8 mouse cellular contexts compared by ENCODE assay signal in the genomic region with DNA sequence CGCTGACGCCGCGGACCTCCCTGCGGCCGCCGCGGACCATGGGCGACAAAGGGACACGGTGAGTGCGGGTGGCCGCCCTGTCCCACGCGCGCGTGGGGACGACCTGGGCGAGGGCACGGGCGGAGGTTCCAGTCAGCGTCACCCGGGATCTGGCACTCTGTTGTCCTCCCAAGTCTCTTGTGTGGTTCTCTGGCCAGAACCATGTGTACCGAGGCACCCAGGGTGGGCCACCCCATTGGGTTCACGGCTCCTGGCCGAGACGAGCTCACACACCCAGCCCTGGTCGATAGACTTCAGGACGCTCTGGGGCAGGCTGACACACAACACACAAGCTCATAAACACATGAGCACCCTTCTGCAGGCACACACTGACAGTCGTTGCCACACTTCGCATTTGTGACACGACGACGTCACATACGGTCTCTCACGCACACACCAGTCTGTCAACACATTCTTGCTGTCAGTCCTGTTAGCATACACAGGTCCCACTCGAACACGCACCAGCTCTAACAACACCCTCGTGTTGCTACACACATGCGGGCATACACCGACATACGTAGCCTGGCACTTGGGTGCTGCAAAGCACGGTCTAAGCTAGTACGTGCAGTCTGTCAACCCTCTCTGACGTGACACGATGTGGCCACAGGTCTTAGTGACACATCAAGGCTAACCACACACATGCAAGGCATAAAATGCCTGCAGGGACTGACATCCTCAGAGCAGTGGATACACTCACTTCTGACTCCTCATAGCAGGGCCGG. TPM values are rescaled to one million over a fixed set of nuclear protein-coding genes. Genes with fewer than 3 reads are reported as not detected.
DNase-seq lines count a peak whose midpoint lies in the region; ATAC-seq and TF ChIP-seq lines count a peak whose summit lies in the region.

No protein-coding gene starts in this region.

- no peak for TF ChIP-seq CTCF in CH12.LX (conservative IDR thresholded peaks at IDR 0.05 in 1 of 2, IDR thresholded peaks at IDR 0.05 in 1 of 2; ENCODE audit: low read depth in 2 of 2, low read length in 2 of 2)

- H3K36me3 ChIP-seq in heart, embryonic 12.5 days: no peaks in the 10 kb centered on the region
- no peaks in the 10 kb centered on the region for H3K36me3 ChIP-seq in CH12.LX (replicated peaks in 1 of 2; ENCODE audit: control insufficient read depth in 1 of 2, insufficient read depth in 1 of 2, low read length in 1 of 2)
- no peaks in the 10 kb centered on the region for H3K36me3 ChIP-seq in embryonic facial prominence, embryonic 12.5 days
- no peaks in the 10 kb centered on the region for H3K36me3 ChIP-seq in hindbrain, embryonic 16.5 days (ENCODE audit: control insufficient read depth, insufficient read depth, low read length)
- no peaks in the 10 kb centered on the region for H3K36me3 ChIP-seq in lung, embryonic 15.5 days

- peak overlapping the region; percentile 83 for H3K4me3 ChIP-seq in heart, embryonic 12.5 days
- peak overlapping the region; percentile 41 to 95 (median 62) for H3K4me3 ChIP-seq in CH12.LX (replicated peaks in 1 of 3; ENCODE audit: low read depth in 2 of 3, low read length in 2 of 3, poor library complexity in 1 of 3)
- H3K4me3 ChIP-seq in embryonic facial prominence, embryonic 12.5 days: peak overlapping the region; percentile 60
- peak overlapping the region; percentile 65 for H3K4me3 ChIP-seq in hindbrain, embryonic 16.5 days (ENCODE audit: low read length)
- peak overlapping the region; percentile 86 for H3K4me3 ChIP-seq in lung, embryonic 15.5 days

- H3K27ac ChIP-seq in heart, embryonic 12.5 days (ENCODE audit: poor library complexity, severe bottlenecking): peak overlapping the region; percentile 93
- no peak overlapping the region for H3K27ac ChIP-seq in CH12.LX (ENCODE audit: insufficient read depth, low read depth)
- H3K27ac ChIP-seq in embryonic facial prominence, embryonic 12.5 days: peak overlapping the region; percentile 78
- peak overlapping the region; percentile 92 for H3K27ac ChIP-seq in hindbrain, embryonic 16.5 days (ENCODE audit: low read depth, low read length)
- H3K27ac ChIP-seq in lung, embryonic 15.5 days: peak overlapping the region; percentile 97

- peak overlapping the region; percentile 89 for H3K4me2 ChIP-seq in heart, embryonic 12.5 days
- H3K4me2 ChIP-seq in CH12.LX (ENCODE audit: insufficient read depth, low read depth, poor library complexity, severe bottlenecking): peak overlapping the region; percentile 88
- peak overlapping the region; percentile 80 for H3K4me2 ChIP-seq in embryonic facial prominence, embryonic 12.5 days (replicated peaks)
- H3K4me2 ChIP-seq in hindbrain, embryonic 16.5 days (ENCODE audit: low read length): peak overlapping the region; percentile 81
- H3K4me2 ChIP-seq in lung, embryonic 15.5 days: peak overlapping the region; percentile 94

- 5% methylated on average over 46 of the region's 46 CpGs for WGBS in heart, embryonic 12.5 days
- 10% methylated on average over 46 of the region's 46 CpGs for WGBS in embryonic facial prominence, embryonic 12.5 days
- 5% methylated on average over 41 of the region's 46 CpGs for whole genome bisulfite sequencing in hindbrain, embryonic 16.5 days
- WGBS in lung, embryonic 15.5 days: 3% methylated on average over 46 of the region's 46 CpGs

- no peaks in the 10 kb centered on the region for H3K79me2 ChIP-seq in CH12.LX (replicated peaks; ENCODE audit: control insufficient read depth, extremely low read depth, insufficient read depth, poor library complexity, severe bottlenecking)

- in situ Hi-C loops in CH12.LX (cut with MboI; ENCODE audit: low pct_ligation_motif_present, low pct_unique_long_range_greater_than_20kb, low sequenced_read_pairs): no loop called here

- peak overlapping the region; percentile 90 for H3K9ac ChIP-seq in heart, embryonic 12.5 days
- H3K9ac ChIP-seq in CH12.LX (ENCODE audit: insufficient read depth, low read depth): peak overlapping the region; percentile 75
- peak overlapping the region; percentile 69 for H3K9ac ChIP-seq in embryonic facial prominence, embryonic 12.5 days
- peak overlapping the region; percentile 88 for H3K9ac ChIP-seq in hindbrain, embryonic 16.5 days (ENCODE audit: low read depth, low read length)
- H3K9ac ChIP-seq in lung, embryonic 15.5 days: peak overlapping the region; percentile 97

- no peaks in the 10 kb centered on the region for H3K9me3 ChIP-seq in heart, embryonic 12.5 days (replicated peaks)
- no peaks in the 10 kb centered on the region for H3K9me3 ChIP-seq in CH12.LX (replicated peaks; ENCODE audit: low read length)
- H3K9me3 ChIP-seq in embryonic facial prominence, embryonic 12.5 days: no peaks in the 10 kb centered on the region
- H3K9me3 ChIP-seq in hindbrain, embryonic 16.5 days (ENCODE audit: control insufficient read depth, low read length): no peaks in the 10 kb centered on the region
- no peaks in the 10 kb centered on the region for H3K9me3 ChIP-seq in lung, embryonic 15.5 days

- DNase-seq in heart, adult 9 months (ENCODE audit: low spot score in 2 of 2): no peak
- DNase-seq in CH12.LX (ENCODE audit: extremely low read depth): no peak
- DNase-seq in gastrocnemius, adult 18-20 months (ENCODE audit: low spot score): no peak

- peaks cover 57% of the 10 kb centered on the region for H3K4me1 ChIP-seq in heart, embryonic 12.5 days (replicated peaks)
- H3K4me1 ChIP-seq in CH12.LX (ENCODE audit: control insufficient read depth in 1 of 2, insufficient read depth in 2 of 2): peaks cover 13 to 64% of the 10 kb centered on the region in 2 experiments
- peaks cover 44% of the 10 kb centered on the region for H3K4me1 ChIP-seq in embryonic facial prominence, embryonic 12.5 days
- H3K4me1 ChIP-seq in hindbrain, embryonic 16.5 days (ENCODE audit: control insufficient read depth, insufficient read depth, low read depth, low read length): peaks cover 53% of the 10 kb centered on the region
- H3K4me1 ChIP-seq in lung, embryonic 15.5 days: peaks cover 59% of the 10 kb centered on the region

- TF ChIP-seq POLR2A in CH12.LX (IDR thresholded peaks at IDR 0.05; ENCODE audit: low read depth, low read length): no peak

- ATAC-seq in heart, embryonic 12.5 days (ENCODE audit: insufficient number of reproducible peaks, low FRiP score): peak; percentile 17
- peak; percentile 61; the same call in 1 of the 2 replicates for ATAC-seq in embryonic facial prominence, embryonic 12.5 days (ENCODE audit: insufficient number of reproducible peaks, insufficient read depth, low FRiP score, low TSS enrichment)
- peak; percentile 47 for ATAC-seq in hindbrain, embryonic 16.5 days
- peak; percentile 24 for ATAC-seq in lung, embryonic 15.5 days (ENCODE audit: borderline replicate concordance, extremely low read depth, low FRiP score, low TSS enrichment)
- ATAC-seq in neutrophil, adult 5-6 weeks (ENCODE audit: extremely low read depth, insufficient number of reproducible peaks, low FRiP score, poor library complexity, severe bottlenecking): peak; percentile 62

- dilution Hi-C loops in CH12.LX (cut with MboI; ENCODE audit: extremely low pct_ligation_motif_present, extremely low pct_unique_long_range_greater_than_20kb, low sequenced_read_pairs): no loop called here

- H3K27me3 ChIP-seq in heart, embryonic 12.5 days (replicated peaks): no peaks in the 10 kb centered on the region
- no peaks in the 10 kb centered on the region for H3K27me3 ChIP-seq in CH12.LX (replicated peaks)
- H3K27me3 ChIP-seq in embryonic facial prominence, embryonic 12.5 days: no peaks in the 10 kb centered on the region
- H3K27me3 ChIP-seq in hindbrain, embryonic 16.5 days (replicated peaks; ENCODE audit: control insufficient read depth, insufficient read depth, low read length): no peaks in the 10 kb centered on the region
- no peaks in the 10 kb centered on the region for H3K27me3 ChIP-seq in lung, embryonic 15.5 days

- no peak for TF ChIP-seq EP300 in CH12.LX (IDR thresholded peaks at IDR 0.05; ENCODE audit: low read length)

- TF ChIP-seq RAD21 in CH12.LX (IDR thresholded peaks at IDR 0.05; ENCODE audit: low read depth, low read length): no peak

TF ChIP-seq in CH12.LX, 34 proteins besides CTCF, POLR2A, EP300 and RAD21:
- no peak for TF ChIP-seq ZMIZ1 (IDR thresholded peaks at IDR 0.05; ENCODE audit: low read depth, low read length)
- 0 out of 2 replicates have a peak, but pooled peaks have one; percentile 26 for TF ChIP-seq SIN3A (IDR thresholded peaks at IDR 0.05; ENCODE audit: low read length)

RNA-seq across cellular contexts. Expression of gene Arrb1, which starts 0.7 kb away (rescaled TPM):
- polyA plus RNA-seq in heart, embryonic 12.5 days (2016; fragmentation: Nextera tagmentation; extraction: Ambion mirVana): 13.4 and 14.5 TPM in 2 replicates
- total RNA-seq in CH12.LX (2012; rRNA removed) (3.8 and 4.2 TPM in 2 replicates), CH12.LX (2014; rRNA removed) (2.4 and 3.3 TPM in 2 replicates)
- 5.2 and 6.2 TPM in 2 replicates for polyA plus RNA-seq in CH12.LX (2012; ENCODE audit: insufficient read length, low read depth)
- 8.5 and 8.8 TPM in 2 replicates for polyA plus RNA-seq in embryonic facial prominence, embryonic 12.5 days (2016; fragmentation: Nextera tagmentation; extraction: Ambion mirVana)
- polyA plus RNA-seq in hindbrain, embryonic 16.5 days (2015; fragmentation: Nextera tagmentation; extraction: Ambion mirVana): 17.4 and 19.8 TPM in 2 replicates
- polyA plus RNA-seq in lung, embryonic 15.5 days (2015; fragmentation: Nextera tagmentation; extraction: Ambion mirVana): 16.1 and 17.5 TPM in 2 replicates
- 81.8 and 95.2 TPM in 2 replicates for total RNA-seq in neutrophil, adult 5-6 weeks (2017)
- 10 to 100 TPM; 13.8 to 15.4 TPM for total RNA-seq in gastrocnemius, adult 18-20 months (2021)

RNA-seq across cellular contexts. Expression of gene Rps3, which starts 52.4 kb away (rescaled TPM):
- polyA plus RNA-seq in heart, embryonic 12.5 days (2016; fragmentation: Nextera tagmentation; extraction: Ambion mirVana): 459 and 490 TPM in 2 replicates
- total RNA-seq in CH12.LX (2012; rRNA removed): 2,320 and 2,484 TPM in 2 replicates
- total RNA-seq in CH12.LX (2014; rRNA removed): 3,699 and 3,874 TPM in 2 replicates
- polyA plus RNA-seq in CH12.LX (2012; ENCODE audit: insufficient read length, low read depth): 1,738 and 1,898 TPM in 2 replicates
- polyA plus RNA-seq in embryonic facial prominence, embryonic 12.5 days (2016; fragmentation: Nextera tagmentation; extraction: Ambion mirVana): 695 and 699 TPM in 2 replicates
- polyA plus RNA-seq in hindbrain, embryonic 16.5 days (2015; fragmentation: Nextera tagmentation; extraction: Ambion mirVana): 398 and 428 TPM in 2 replicates
- 777 and 836 TPM in 2 replicates for polyA plus RNA-seq in lung, embryonic 15.5 days (2015; fragmentation: Nextera tagmentation; extraction: Ambion mirVana)
- total RNA-seq in neutrophil, adult 5-6 weeks (2017): 1,085 and 1,169 TPM in 2 replicates
- 100 to 1,000 TPM; 232 to 276 TPM for total RNA-seq in gastrocnemius, adult 18-20 months (2021)
